Mouse (Mus musculus) MEL (cell line): ENCODE data around the gene Stra6. TPM values are rescaled to one million over a fixed set of nuclear protein-coding genes. Genes with fewer than 3 reads are reported as not detected.

ENCODE experiments used
- DNase-seq: peaks from one replicate; pipeline ENCODE4 v3.0.0; 2011; ENCODE audit warnings: low read depth, low spot score
- H3K27ac ChIP-seq: 2 replicates; pipeline ENCODE4 v1.5.1; 2012; ENCODE audit warnings: low read depth, mild to moderate bottlenecking, control low read depth, low read length, moderate library complexity; ENCODE audit not compliant: control insufficient read depth
- H3K27me3 ChIP-seq, 2 experiments: fragments of 150-350 bp in 1 of 2; sonication (generic) in 1 of 2; 2 replicates each; pipeline ENCODE4 v1.6.1; 2012; ENCODE audit warnings: low read length in 2 of 2, mild to moderate bottlenecking in 2 of 2, improper control_type of control experiment in 1 of 2, moderate library complexity in 1 of 2; ENCODE audit not compliant: insufficient read depth in 2 of 2, control insufficient read depth in 1 of 2
- H3K36me3 ChIP-seq, 2 experiments: 2 replicates each; pipeline ENCODE4 v1.6.1; 2012 to 2014; ENCODE audit warnings: low read length in 2 of 2, improper control_type of control experiment in 1 of 2, inconsistent platforms in 1 of 2, mild to moderate bottlenecking in 1 of 2; ENCODE audit not compliant: insufficient read depth in 2 of 2, control insufficient read depth in 1 of 2
- H3K4me1 ChIP-seq, 2 experiments: fragments of 150-350 bp in 1 of 2; sonication (generic) in 1 of 2; 2 replicates each; pipeline ENCODE4 v1.6.1; 2012; ENCODE audit warnings: low read length in 2 of 2, improper control_type of control experiment in 1 of 2, mild to moderate bottlenecking in 1 of 2; ENCODE audit not compliant: insufficient read depth in 2 of 2, control insufficient read depth in 1 of 2
- H3K4me3 ChIP-seq, 2 experiments: fragments of 150-350 bp in 1 of 2; sonication (generic) in 1 of 2; 2 replicates each; pipeline ENCODE4 v1.5.1; 2012; ENCODE audit warnings: low read depth in 2 of 2, low read length in 2 of 2, mild to moderate bottlenecking in 2 of 2, moderate library complexity in 2 of 2, control low read depth in 1 of 2, improper control_type of control experiment in 1 of 2; ENCODE audit not compliant: control insufficient read depth in 1 of 2, insufficient read depth in 1 of 2
- H3K79me2 ChIP-seq: 2 replicates; pipeline ENCODE4 v1.6.1; 2012; ENCODE audit warnings: mild to moderate bottlenecking, low read length, moderate library complexity; ENCODE audit not compliant: control insufficient read depth, poor library complexity, insufficient read depth
- H3K9ac ChIP-seq: 2 replicates; pipeline ENCODE4 v1.6.1; 2012; ENCODE audit warnings: low read depth, mild to moderate bottlenecking, control low read depth, low read length, moderate library complexity; ENCODE audit not compliant: control insufficient read depth, poor library complexity, severe bottlenecking
- H3K9me3 ChIP-seq: fragments of 150-350 bp; sonication (generic); replicated peaks from 2 replicates; pipeline ENCODE4 v1.6.1; 2012; ENCODE audit warnings: mild to moderate bottlenecking, low read length, improper control_type of control experiment, moderate library complexity; ENCODE audit not compliant: insufficient read depth
- E2F4 ChIP-seq: IDR thresholded peaks from 2 replicates; pipeline ENCODE4 v1.6.1; 2011; ENCODE audit warnings: low read depth, low read length, improper control_type of control experiment, borderline replicate concordance
- JUND ChIP-seq: IDR thresholded peaks from 2 replicates; pipeline ENCODE4 v1.6.1; 2011; ENCODE audit warnings: low read depth, mild to moderate bottlenecking, improper control_type of control experiment, low read length
- MAX ChIP-seq: IDR thresholded peaks from 2 replicates; pipeline ENCODE4 v1.6.1; 2011; ENCODE audit warnings: low read length, improper control_type of control experiment
- MAZ ChIP-seq: IDR thresholded peaks from 2 replicates; pipeline ENCODE4 v1.6.1; 2012; ENCODE audit warnings: low read depth, mild to moderate bottlenecking, inconsistent platforms, low read length, improper control_type of control experiment
- NELFE ChIP-seq: IDR thresholded peaks from 2 replicates; pipeline ENCODE4 v1.6.1; 2011; ENCODE audit warnings: low read depth, low read length, improper control_type of control experiment
- POLR2AphosphoS2 ChIP-seq: IDR thresholded peaks from 2 replicates; pipeline ENCODE4 v1.6.1; 2011; ENCODE audit warnings: low read length, improper control_type of control experiment
- ZC3H11A ChIP-seq: IDR thresholded peaks from 2 replicates; pipeline ENCODE4 v1.6.1; 2012; ENCODE audit warnings: low read depth, mild to moderate bottlenecking, inconsistent platforms, low read length, improper control_type of control experiment
- polyA plus RNA-seq, 2 experiments: library from polyadenylated mRNA; stranded (reverse) in 1 of 2; unstranded in 1 of 2; fragments of >175 nt in 1 of 2; fragments of >200 nt in 1 of 2; gene quantifications; 2 replicates each; pipeline versions ENCODE4 v1.2.1 to v1.2.4; 2012; ENCODE audit warnings: low replicate concordance in 2 of 2, low read depth in 1 of 2; ENCODE audit not compliant: insufficient read length in 2 of 2, insufficient read depth in 1 of 2, missing spikeins in 1 of 2
- total RNA-seq: library from RNA; depleted of rRNA; stranded (reverse); fragments of 300-350 nt; gene quantifications from 2 replicates; pipeline ENCODE4 v1.2.3, GENCODE M21; 2012; rRNA removed

Gene Stra6
- total and polyA plus RNA-seq, 3 experiments, result not detected

- DNase-seq, result no peak
Observed at GRCm38 (mm10) chr9:58202676-58203453, 139.3 kb downstream of the Stra6 start.

More at GRCm38 (mm10) chr9:58202676-58203453, 139.3 kb downstream of the Stra6 start:
- Histone ChIP-seq H3K79me2 (no peaks in the 10 kb centered on the region), H3K4me1 (peaks cover 0 to 10% of the 10 kb centered on the region in 2 experiments; a peak in 2 of 4 replicates), H3K9me3 (no peaks in the 10 kb centered on the region), H3K9ac (no peak overlapping the region), H3K4me3 (no peak overlapping the region), H3K27ac (no peak overlapping the region), H3K36me3 (peaks cover 0 to 4% of the 10 kb centered on the region in 2 experiments; a peak in 2 of 4 replicates), H3K27me3 (no peaks in the 10 kb centered on the region)
- TF ChIP-seq ZC3H11A (no peak), NELFE (no peak), MAZ (no peak), MAX (no peak), JUND (no peak), POLR2AphosphoS2 (no peak), E2F4 (no peak)

Other genes starting within 250 kb of the Stra6 start
- gene Arid3b, start 227.0 kb upstream of the Stra6 start, total RNA-seq, result 2.1 and 2.3 TPM in 2 replicates
- 1 to 10 TPM in 1 of 2 experiments, not detected in 1; 7.4 TPM for gene Arid3b, start 227.0 kb upstream of the Stra6 start, polyA plus RNA-seq
- 22.7 and 23.7 TPM in 2 replicates for gene Ubl7, start 152.8 kb upstream of the Stra6 start, total RNA-seq
- gene Ubl7, start 152.8 kb upstream of the Stra6 start, polyA plus RNA-seq, result 10 to 100 TPM in 1 of 2 experiments, not detected in 1; 89.6 TPM
- gene Sema7a, start 123.7 kb upstream of the Stra6 start, total RNA-seq, result not detected in 2 replicates
- gene Sema7a, start 123.7 kb upstream of the Stra6 start, polyA plus RNA-seq, result under 1 TPM in 1 of 2 experiments, not detected in 1; 0.03 TPM
- gene Cyp11a1, start 57.4 kb upstream of the Stra6 start, total RNA-seq, result not detected in 2 replicates
- gene Cyp11a1, start 57.4 kb upstream of the Stra6 start, polyA plus RNA-seq, result not detected
- gene Ccdc33, start 55.0 kb downstream of the Stra6 start, total RNA-seq, result not detected in 2 replicates
- gene Ccdc33, start 55.0 kb downstream of the Stra6 start, polyA plus RNA-seq, result not detected
- gene Islr, start 140.5 kb downstream of the Stra6 start, total RNA-seq, result not detected in 2 replicates
- not detected for gene Islr, start 140.5 kb downstream of the Stra6 start, polyA plus RNA-seq
- 0.15 TPM in 1 of 2 replicates, not detected in the other for gene Islr2, start 140.5 kb downstream of the Stra6 start, total RNA-seq
- gene Islr2, start 140.5 kb downstream of the Stra6 start, polyA plus RNA-seq, result under 1 TPM in 1 of 2 experiments, not detected in 1; 0.17 TPM
- gene Pml, start 186.0 kb downstream of the Stra6 start, total RNA-seq, result 19.3 and 25.2 TPM in 2 replicates
- gene Pml, start 186.0 kb downstream of the Stra6 start, polyA plus RNA-seq, result 10 to 100 TPM in 1 of 2 experiments, not detected in 1; 56.6 TPM
- 5.9 and 6.4 TPM in 2 replicates for gene Stoml1, start 189.4 kb downstream of the Stra6 start, total RNA-seq
- gene Stoml1, start 189.4 kb downstream of the Stra6 start, polyA plus RNA-seq, result 1 to 10 TPM in 1 of 2 experiments, not detected in 1; 8.7 TPM
- not detected in 2 replicates for gene Loxl1, start 249.4 kb downstream of the Stra6 start, total RNA-seq
- gene Loxl1, start 249.4 kb downstream of the Stra6 start, polyA plus RNA-seq, result not detected